Mouse (Mus musculus): ENCODE measurements around the gene Tex2.

- TF ChIP-seq CTCF (IDR thresholded peaks at IDR 0.05; ENCODE audit: insufficient read depth, low read length) (no peak), POLR2A (IDR thresholded peaks at IDR 0.05; ENCODE audit: borderline replicate concordance, extremely low read depth, low read depth, low read length) (no peak)
These were observed 130.4 kb downstream of the Tex2 start for GRCm38 (mm10) chr11:106482867-106483266.

Data from lung, adult 2 months (tissue).